Mouse (Mus musculus) T-cell, adult 2 months (primary cell): ENCODE data around the gene Slc6a12.
"Not testable (repeated sequence)": the region's sequence is repeated elsewhere in the genome, so short reads cannot be mapped to it uniquely, and the experiment has no call there.

Experiments used
- DNase-seq: peaks from one replicate; pipeline ENCODE4 v3.0.0; 2022; ENCODE audit warnings: low spot score

The Slc6a12 gene

GRCm38 (mm10) chr6:121343771-121344123, 871 bp downstream of the Slc6a12 start:
- DNase-seq, result no peak

DNA sequence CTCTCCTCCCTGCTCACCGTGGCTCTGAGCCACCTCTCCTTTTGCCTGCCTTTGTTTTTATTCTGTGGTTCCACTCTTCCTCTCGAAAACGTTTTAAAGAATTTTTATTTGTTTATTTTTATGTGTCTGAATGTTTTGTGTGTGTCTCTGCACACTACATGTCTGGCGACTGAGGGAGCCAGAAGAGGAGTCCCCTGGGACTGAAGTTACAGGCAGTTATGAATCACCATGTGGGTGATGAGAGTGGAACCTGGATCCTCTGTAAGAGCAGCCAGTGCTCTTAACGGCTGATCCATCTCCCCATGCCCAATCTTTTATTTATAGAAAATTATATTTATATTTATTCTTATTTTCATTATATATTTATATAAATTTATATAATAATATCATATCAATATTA, 1.5 kb downstream of the Slc6a12 start:
- no peak for DNase-seq

DNA sequence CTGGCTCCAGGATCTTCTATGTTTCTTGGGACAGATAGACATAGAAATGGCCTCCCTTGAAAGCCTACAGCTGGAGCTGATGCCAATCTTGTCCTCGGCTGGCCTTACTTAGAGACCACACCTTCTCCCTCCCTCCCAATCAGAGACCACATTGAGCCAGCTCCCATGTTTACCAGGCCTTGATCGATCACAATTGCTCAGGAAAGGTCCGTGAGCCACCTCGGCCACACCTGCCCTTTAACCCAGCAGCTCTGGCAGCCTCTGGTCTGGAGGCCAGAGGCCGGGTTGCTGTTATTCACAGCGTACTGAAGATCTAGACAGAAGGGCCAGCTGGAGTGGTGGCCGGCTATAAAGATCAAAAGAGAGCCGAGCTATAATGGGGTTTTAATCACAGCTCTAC, 3.6 kb downstream of the Slc6a12 start:
- no peak for DNase-seq

DNA sequence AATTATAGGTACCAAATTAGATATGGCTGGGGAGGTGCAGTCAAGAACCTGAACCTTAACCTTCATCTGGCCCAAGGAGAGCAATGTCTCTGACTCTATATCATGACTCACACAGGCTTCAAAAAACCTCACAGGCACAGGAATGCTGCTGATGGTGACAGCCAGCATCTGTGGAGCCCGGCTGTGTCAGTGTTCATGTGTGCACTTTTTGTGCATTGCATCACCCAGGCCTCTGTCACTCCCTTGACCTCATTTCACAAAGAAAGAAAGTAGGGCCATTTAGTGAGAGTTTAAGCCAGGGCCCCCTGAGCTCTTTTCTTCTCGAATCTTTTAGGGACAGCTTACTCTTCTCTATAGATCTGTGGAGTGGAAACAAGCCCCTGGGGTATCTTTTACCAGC, 9.4 kb downstream of the Slc6a12 start:
- no peak for DNase-seq

DNA sequence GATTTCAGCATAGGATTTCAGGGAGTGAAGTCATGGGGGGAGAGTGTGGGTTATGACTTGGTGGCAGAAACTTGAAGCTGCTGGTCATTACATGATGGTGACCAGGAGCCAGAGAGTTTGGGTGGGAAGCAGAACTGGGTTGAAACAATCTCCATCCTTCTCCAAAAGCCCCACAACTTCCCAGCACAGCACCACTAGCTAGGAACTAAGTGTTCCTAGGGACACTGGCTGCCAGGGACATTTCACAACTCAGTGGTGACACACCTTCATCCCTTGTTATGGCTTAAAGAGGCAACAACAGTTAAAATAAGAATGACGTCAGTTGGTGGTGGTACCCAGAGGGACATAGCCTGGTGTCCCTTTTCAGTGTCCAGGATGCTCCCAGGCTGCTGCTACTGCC, 13.2 kb downstream of the Slc6a12 start:
- no peak for DNase-seq

- DNase-seq, result no peak
Measured at GRCm38 (mm10) chr6:121357232-121357631, 14.4 kb downstream of the Slc6a12 start.

- no peak for DNase-seq
Measured at GRCm38 (mm10) chr6:121363061-121363460, 20.2 kb downstream of the Slc6a12 start.

DNA sequence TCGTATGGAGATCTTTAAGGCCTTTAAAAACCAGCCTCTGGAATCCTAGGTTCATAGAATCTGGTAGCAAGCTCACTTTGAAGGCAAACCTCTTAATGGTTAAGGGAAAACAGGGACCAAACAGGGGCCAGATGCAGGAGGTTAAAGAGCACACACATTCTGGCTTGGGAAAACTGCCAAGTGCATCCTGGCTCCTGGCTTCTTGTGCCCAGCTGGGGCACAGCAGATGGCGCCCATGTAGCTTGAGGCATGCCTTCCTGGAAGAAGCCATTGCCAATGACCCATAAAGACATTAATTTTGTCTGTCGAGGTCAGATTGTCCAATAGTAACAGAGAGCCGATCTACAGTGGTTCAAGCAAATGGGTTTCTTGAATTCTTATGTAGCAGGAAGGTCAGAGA, 21.1 kb downstream of the Slc6a12 start:
- no peak for DNase-seq

DNA sequence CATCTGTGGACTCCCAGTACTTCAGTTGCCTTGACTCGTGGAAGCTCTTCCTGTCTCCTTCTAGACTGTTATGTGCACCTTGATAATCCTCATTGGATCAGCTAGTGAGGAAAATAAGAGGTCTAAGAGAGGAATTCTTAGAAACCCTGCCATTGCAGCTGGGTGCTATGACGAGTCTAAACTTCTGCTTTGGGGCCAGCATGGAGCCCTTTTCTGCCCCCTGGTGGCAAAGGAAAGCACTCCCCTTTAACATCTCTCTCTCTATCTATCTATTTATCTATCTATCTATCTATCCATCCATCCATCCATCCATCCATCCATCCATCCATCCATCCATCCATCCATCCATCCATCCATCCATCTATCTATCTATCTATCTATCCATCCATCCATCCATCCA, 23.7 kb downstream of the Slc6a12 start:
- not testable (repeated sequence) for DNase-seq

DNA sequence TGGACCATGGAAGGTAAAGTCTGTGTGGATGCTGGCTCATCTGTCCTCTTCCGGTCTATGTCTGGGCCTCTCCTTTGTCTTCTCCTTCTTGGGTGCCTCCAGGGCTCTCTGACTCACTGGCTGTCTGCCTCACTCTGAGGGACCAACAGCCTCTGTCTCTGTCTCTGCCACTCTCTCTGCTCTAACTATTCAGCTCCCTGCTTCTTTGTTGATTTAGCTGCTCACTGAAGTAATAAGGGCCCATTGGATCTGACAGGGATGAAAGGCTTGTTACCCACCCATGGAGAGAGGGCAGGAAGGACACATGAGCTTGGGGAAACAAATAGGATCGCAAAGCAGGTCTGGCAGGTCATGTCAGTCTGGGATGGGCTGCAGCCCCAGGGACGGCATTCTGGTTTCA, 24.2 kb downstream of the Slc6a12 start:
- DNase-seq, result no peak

GRCm38 (mm10) chr6:121371197-121371980, 28.5 kb downstream of the Slc6a12 start:
- DNase-seq, result no peak

DNA sequence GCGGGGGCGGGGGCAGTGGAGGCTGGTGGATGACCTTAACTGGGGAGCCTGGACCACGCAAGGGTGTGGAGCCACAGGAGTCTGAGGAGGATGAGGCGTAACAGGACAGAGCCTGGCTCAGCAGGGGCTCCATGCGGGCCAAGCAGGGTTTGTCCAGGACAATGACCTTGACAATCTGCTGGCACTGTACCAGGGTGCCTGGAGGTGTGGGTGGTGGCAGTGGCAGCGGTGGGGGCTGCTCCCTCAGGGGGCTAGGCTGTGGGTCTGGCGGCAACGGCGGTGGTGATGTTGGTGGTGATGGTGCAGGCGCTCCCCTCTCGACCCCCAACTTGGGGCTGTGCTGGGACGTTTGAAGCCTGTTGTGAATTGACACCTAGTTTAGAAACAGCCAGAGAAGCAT, 33.3 kb downstream of the Slc6a12 start:
- DNase-seq, result no peak

GRCm38 (mm10) chr6:121378256-121378655, 35.4 kb downstream of the Slc6a12 start:
- no peak for DNase-seq

DNA sequence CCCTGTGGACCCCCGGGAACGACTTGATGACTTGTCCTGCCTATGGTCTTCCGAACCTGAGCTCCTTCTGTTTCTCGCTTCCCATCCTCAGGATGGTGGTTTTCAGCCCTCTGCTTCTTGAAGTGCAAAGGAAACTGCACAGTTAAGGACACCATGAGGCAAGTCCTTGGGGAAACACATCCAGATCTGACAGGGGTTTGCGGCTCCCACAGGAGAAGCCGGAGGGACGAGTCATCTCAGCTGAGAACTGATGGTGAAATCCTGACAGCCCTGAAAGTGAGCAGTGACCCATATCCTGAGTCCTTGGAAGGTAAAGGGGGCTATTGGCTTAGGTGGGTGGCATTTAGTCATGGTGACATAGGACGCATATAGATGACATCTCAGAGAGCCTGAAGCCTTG, 37.7 kb downstream of the Slc6a12 start:
- DNase-seq, result no peak

GRCm38 (mm10) chr6:121382071-121382470, 39.2 kb downstream of the Slc6a12 start:
- no peak for DNase-seq

GRCm38 (mm10) chr6:121385397-121385796, 42.5 kb downstream of the Slc6a12 start:
- no peak for DNase-seq

GRCm38 (mm10) chr6:121392610-121393252, 49.9 kb downstream of the Slc6a12 start:
- DNase-seq, result no peak

GRCm38 (mm10) chr6:121401140-121401539, 58.3 kb downstream of the Slc6a12 start:
- DNase-seq, result no peak

- no peak for DNase-seq
Measured at GRCm38 (mm10) chr6:121401826-121402660, 59.2 kb downstream of the Slc6a12 start.

DNA sequence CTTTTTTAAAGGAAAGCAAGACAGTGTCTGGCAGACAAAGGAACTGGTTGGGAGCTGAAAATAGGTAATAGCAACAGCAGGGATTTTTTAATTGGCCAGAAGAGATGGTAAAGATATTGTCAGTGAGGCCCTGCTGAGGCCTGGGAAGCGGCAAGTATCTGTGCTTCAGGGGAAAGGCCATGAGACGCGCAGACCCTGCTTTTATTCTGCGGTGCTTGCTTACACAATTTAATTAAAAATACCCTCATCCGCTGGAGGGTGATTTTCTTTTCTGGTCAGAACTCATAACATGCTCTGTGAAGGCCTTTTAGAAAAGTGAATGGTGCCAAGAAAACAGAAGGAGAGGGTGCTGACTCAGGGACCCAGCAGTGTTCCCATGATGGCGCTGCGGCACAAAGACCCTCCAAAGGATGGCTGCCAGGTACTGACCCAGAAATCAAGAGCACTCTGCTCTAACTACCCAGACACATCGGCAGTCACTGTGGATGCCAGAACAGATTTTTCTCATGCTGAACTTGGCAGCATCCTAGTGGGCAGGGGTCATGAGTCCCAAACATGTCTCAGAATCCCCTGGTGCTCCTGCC, 59.9 kb downstream of the Slc6a12 start:
- no peak for DNase-seq

DNA sequence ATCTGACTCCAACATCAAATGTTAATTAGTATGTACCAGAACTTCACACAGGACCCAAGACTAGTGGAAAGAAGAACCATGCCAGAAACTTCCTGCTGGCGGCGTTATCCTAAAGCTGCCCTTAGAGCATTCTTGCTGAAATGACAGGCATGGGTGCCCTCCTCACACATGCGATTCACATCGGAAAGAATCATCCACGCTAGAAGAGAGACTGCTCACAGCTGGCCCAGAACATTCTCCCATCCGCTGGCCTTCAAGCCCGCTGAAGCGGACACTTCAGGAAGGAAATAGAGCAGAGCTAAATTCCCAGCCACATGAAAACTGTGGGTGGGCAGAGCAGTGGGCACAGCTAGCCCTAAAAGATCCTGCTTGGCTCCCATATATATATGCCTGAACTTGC, 62.4 kb downstream of the Slc6a12 start:
- DNase-seq, result no peak

GRCm38 (mm10) chr6:121407571-121408011, 64.7 kb downstream of the Slc6a12 start:
- DNase-seq, result no peak
